Mouse (Mus musculus): Measurements from ENCODE around the gene Yars. TPM values are rescaled to one million over a fixed set of nuclear protein-coding genes. Genes with fewer than 3 reads are reported as not detected.

Gene Yars
- polyA plus RNA-seq (2015; fragmentation: Nextera tagmentation; extraction: Ambion mirVana), result 66.4 and 69.8 TPM in 2 replicates

DNA sequence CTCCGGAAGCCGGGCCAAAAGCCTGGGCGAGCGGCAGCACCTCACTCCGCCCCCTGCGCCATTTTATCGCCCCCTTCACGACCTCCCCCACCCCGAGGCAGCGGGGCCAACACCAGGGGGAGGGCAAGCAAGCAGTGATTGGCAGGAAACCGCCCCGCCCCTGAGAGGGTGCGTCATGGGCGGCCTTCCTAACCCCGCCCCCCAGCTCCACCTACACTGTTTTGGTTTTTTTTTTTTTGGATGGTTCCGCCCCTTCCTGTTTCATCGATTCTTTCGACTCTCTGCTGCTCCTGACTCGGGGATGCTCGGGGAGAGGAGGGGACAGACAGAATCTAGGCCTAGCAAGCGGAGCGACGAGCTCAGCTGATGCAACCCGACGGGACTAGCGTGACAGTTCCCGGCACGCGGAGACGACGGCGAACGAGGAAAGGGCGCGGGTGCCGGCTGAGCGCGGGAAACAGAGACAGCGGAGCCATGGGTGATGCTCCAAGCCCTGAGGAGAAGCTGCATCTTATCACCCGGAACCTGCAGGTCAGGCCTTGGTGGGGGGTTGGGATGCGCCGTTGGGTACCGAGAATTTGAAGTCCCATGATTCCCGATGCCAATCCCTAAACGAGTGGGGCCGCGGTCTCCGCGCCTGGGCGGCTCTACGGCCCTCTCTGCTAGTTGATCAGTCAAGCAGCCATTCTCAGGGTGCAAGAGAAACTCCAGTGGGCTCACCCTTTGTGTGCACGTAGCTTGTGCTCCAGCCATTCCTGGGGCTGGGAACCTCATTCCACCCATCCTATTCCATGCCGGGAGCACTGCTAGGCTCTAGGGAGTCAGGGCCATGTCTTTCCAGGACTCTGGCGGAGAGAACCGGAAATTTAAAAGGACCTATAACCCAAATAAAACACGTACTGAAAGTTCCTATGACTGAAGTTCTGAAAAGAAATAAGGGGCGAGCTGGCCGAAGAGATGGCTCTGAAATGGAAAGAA lies at the start of gene Yars, which contains the start of gene S100pbp:
Gene Yars, plus strand, starts transcription at position 219 of the 978 bp plus-strand sequence.
Gene S100pbp, minus strand, starts transcription at position 186 of the 978 bp plus-strand sequence.
- no peaks in the 10 kb centered on the region for H3K27me3 ChIP-seq
- H3K27ac ChIP-seq, result peak within 1 kb of the TSS; percentile 89
- under 1% methylated on average over 58 of the region's 58 CpGs for WGBS
- ATAC-seq (ENCODE audit: borderline replicate concordance, extremely low read depth, low FRiP score, low TSS enrichment), result peak; percentile 94
- H3K9ac ChIP-seq, result peak within 1 kb of the TSS; percentile 82
- H3K4me3 ChIP-seq, result peak within 1 kb of the TSS; percentile 92
- peaks cover 19% of the 10 kb centered on the region for H3K4me1 ChIP-seq
- H3K4me2 ChIP-seq, result peak within 1 kb of the TSS; percentile 75
- no peaks in the 10 kb centered on the region for H3K9me3 ChIP-seq
- H3K36me3 ChIP-seq, result no peaks in the 10 kb centered on the region

DNA sequence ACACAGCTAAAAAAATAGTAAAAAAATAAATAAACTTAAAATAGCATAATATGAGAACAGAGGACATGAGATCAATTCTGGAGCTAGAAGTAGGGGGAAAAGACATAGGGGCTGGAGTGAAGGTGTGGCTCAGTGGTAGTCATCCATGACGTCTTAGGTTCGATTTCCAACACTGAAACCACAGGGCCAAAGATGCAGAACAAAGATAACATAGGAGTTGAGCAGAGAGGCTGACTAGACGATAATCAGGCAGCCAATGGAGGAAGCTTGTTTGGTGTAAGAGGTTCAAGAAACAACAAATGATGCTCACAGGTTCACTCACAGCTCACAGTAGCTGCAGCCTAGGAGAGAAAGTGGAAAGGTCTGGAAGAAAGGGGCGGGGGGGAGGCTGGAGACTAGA lies 48.8 kb upstream of the Yars start:
- Histone ChIP-seq H3K27me3 (peaks cover 29% of the 10 kb centered on the region), H3K36me3 (no peaks in the 10 kb centered on the region), H3K9ac (no peak overlapping the region), H3K27ac (no peak overlapping the region), H3K9me3 (no peaks in the 10 kb centered on the region), H3K4me2 (no peak overlapping the region), H3K4me3 (no peak overlapping the region), H3K4me1 (peaks cover 14% of the 10 kb centered on the region)
- no peak for ATAC-seq (ENCODE audit: borderline replicate concordance, extremely low read depth, low FRiP score, low TSS enrichment)
- WGBS, result 73% methylated on average over 4 of the region's 4 CpGs

DNA sequence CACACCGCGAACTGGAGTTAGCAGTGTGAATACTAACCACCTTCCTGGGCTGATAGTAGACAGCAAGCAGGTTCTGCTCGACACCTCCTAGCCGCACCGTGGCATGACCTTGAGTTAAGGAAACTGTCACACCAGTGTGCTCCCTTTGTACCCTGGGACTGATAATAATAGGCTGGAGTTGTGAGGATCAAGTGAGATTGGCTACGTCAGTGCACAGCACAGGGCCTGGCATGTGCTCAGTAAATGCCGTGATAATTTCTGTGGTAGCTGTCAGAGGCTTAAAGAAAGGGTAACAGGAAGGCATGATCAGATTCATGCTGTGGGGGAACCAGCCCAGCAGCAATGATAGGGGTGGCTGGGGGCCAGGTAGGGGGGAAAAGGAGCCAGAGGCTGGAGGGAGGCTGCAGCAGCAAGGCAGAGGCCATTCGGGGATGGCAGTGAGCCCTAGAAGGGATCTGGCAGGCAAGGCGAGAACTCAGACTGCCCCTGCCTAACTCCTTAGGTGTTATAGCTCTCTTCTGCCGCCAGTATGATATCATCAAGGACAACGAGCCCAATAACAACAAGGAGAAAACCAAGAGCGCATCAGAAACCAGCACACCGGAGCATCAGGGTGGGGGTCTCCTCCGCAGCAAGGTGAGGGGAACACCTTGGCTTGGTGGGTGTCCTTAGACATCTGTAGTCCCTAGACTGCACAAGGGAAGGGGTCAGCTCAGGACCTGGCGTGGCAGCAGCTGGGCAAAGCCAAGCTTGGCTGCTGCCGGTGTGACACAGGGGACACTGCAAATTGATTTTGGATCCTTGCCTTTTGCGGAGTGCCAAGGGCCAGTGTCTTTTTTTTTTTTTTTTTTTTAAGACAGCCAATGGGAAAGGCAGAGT lies 47.8 kb upstream of the Yars start:
- H3K27me3 ChIP-seq, result peaks cover 19% of the 10 kb centered on the region
- ATAC-seq (ENCODE audit: borderline replicate concordance, extremely low read depth, low FRiP score, low TSS enrichment), result no peak
- H3K4me2 ChIP-seq, result no peak overlapping the region
- H3K36me3 ChIP-seq, result no peaks in the 10 kb centered on the region
- no peak overlapping the region for H3K4me3 ChIP-seq
- WGBS, result 67% methylated on average over 17 of the region's 17 CpGs
- H3K9ac ChIP-seq, result no peak overlapping the region
- no peaks in the 10 kb centered on the region for H3K9me3 ChIP-seq
- peaks cover 9% of the 10 kb centered on the region; the same call in 1 of the 2 replicates for H3K4me1 ChIP-seq
- H3K27ac ChIP-seq, result no peak overlapping the region

- no peaks in the 10 kb centered on the region for H3K9me3 ChIP-seq
- no peaks in the 10 kb centered on the region for H3K36me3 ChIP-seq
- no peak for ATAC-seq (ENCODE audit: borderline replicate concordance, extremely low read depth, low FRiP score, low TSS enrichment)
- H3K9ac ChIP-seq, result no peak overlapping the region
- H3K4me2 ChIP-seq, result no peak overlapping the region
- 80% methylated on average over 11 of the region's 11 CpGs for WGBS
- peaks cover 11% of the 10 kb centered on the region for H3K27me3 ChIP-seq
- no peak overlapping the region for H3K4me3 ChIP-seq
- 0 out of 2 replicates have a peak, but pooled peaks cover 5% of the 10 kb centered on the region for H3K4me1 ChIP-seq
- no peak overlapping the region for H3K27ac ChIP-seq
These were observed 47.0 kb upstream of the Yars start for GRCm38 (mm10) chr4:129142439-129143045.

DNA sequence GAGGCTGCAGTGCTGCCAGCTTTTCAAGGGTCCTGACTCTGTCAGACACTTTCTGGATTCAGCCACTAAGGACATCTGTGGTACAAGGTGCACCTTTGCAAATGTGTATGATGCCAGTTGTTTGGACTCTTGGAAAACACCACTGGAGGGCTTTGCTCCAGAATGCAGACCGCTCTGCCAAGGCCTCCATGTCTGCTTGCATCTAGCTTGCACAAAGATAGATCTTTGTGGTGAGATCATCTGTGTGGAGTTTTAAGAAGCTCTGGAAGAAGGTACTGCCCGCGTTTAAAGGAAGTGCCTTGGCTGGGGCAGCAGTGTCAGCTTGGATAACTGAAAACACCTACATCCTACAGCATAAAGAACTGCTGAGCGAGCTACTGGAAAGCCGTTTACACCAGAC lies 46.1 kb upstream of the Yars start:
- Histone ChIP-seq H3K4me1 (0 out of 2 replicates have a peak, but pooled peaks cover 5% of the 10 kb centered on the region), H3K4me3 (no peak overlapping the region), H3K27ac (no peak overlapping the region), H3K9ac (no peak overlapping the region), H3K9me3 (no peaks in the 10 kb centered on the region), H3K4me2 (no peak overlapping the region), H3K27me3 (peaks cover 2% of the 10 kb centered on the region), H3K36me3 (no peaks in the 10 kb centered on the region)
- 75% methylated on average over 5 of the region's 5 CpGs for WGBS
- no peak for ATAC-seq (ENCODE audit: borderline replicate concordance, extremely low read depth, low FRiP score, low TSS enrichment)

DNA sequence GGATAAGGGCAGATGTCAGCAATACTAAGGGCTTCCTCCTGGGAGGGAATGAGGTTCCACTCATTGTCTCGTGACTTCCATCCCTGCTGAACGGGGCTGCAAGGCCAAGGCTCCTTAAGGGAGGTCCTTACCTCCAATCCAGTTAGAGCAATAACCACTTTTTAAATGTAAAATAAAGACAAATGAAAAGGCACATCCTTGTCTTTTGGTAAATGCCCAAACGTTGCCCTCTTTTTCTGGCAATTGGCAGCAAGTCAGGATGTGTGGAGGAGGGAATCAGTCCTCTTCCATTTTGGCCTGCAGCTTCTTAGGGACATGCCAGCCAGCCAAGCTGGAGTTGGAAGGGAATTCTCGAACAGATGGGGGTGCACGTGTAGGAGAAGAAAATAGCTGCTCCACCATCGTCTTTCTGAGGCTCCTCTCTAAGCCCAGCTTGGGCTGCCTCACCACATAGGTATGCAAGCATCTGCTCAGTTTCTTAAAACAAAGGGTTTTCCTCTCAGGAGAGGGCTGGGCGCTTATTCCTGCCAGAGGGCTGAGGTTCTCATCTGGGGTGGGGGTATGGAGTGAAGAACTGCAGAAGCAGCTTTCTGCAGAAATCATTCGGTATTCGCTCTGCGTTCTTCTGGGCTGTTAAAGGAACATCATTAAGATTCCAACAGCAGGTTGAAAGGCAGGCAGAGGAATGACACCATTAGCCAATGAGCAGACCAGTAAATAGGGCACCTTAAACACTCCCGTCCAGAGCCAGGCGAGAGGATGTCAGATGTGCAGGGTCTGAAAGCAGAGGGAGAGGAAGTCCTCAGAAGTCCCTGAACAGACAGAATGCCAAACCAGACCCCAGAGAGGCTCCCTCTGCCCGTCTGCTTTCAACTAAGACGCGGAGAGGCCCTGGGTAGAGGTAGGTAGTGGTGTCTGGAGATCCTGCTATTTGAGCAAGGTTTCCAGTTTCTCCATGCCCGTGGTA lies 44.9 kb upstream of the Yars start:
- Histone ChIP-seq H3K4me2 (no peak overlapping the region), H3K4me1 (0 out of 2 replicates have a peak, but pooled peaks cover 5% of the 10 kb centered on the region), H3K4me3 (no peak overlapping the region), H3K9me3 (no peaks in the 10 kb centered on the region), H3K27me3 (no peaks in the 10 kb centered on the region), H3K9ac (no peak overlapping the region), H3K27ac (no peak overlapping the region), H3K36me3 (peaks cover 8% of the 10 kb centered on the region)
- no peak for ATAC-seq (ENCODE audit: borderline replicate concordance, extremely low read depth, low FRiP score, low TSS enrichment)
- 64% methylated on average over 16 of the region's 16 CpGs for WGBS

- 60% methylated on average over 4 of the region's 4 CpGs for WGBS
- Histone ChIP-seq H3K4me3 (no peak overlapping the region), H3K27me3 (no peaks in the 10 kb centered on the region), H3K36me3 (peaks cover 13% of the 10 kb centered on the region), H3K4me1 (0 out of 2 replicates have a peak, but pooled peaks cover 5% of the 10 kb centered on the region), H3K9me3 (no peaks in the 10 kb centered on the region), H3K9ac (no peak overlapping the region), H3K4me2 (no peak overlapping the region), H3K27ac (no peak overlapping the region)
- ATAC-seq (ENCODE audit: borderline replicate concordance, extremely low read depth, low FRiP score, low TSS enrichment), result no peak
These were observed 44.1 kb upstream of the Yars start for GRCm38 (mm10) chr4:129145411-129145810.

DNA sequence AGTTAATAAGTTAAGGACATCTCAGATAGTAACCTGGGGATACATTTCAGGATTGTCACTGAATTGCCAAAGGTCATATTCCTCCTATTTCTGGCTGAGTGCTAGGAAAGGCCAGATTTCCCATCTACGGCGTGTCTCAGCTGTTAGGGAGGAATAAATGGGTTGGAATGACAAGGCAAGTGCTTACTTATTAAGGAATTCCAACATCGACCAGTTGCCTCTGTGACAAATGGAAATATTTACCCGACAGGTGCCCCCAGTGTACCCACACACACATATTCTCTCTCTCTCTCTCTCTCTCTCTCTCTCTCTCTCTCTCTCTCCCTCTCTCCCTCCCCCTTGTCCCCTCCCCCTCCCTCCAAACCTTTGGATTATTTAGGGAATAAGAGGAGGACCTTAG lies 43.6 kb upstream of the Yars start:
- 0 out of 2 replicates have a peak, but pooled peaks cover 5% of the 10 kb centered on the region for H3K4me1 ChIP-seq
- no peaks in the 10 kb centered on the region for H3K9me3 ChIP-seq
- no peak for ATAC-seq (ENCODE audit: borderline replicate concordance, extremely low read depth, low FRiP score, low TSS enrichment)
- H3K9ac ChIP-seq, result no peak overlapping the region
- H3K4me2 ChIP-seq, result no peak overlapping the region
- 65% methylated on average over 4 of the region's 4 CpGs for WGBS
- peaks cover 18% of the 10 kb centered on the region for H3K36me3 ChIP-seq
- H3K4me3 ChIP-seq, result no peak overlapping the region
- no peak overlapping the region for H3K27ac ChIP-seq
- no peaks in the 10 kb centered on the region for H3K27me3 ChIP-seq

- no peak overlapping the region for H3K27ac ChIP-seq
- H3K4me2 ChIP-seq, result no peak overlapping the region
- no peaks in the 10 kb centered on the region for H3K9me3 ChIP-seq
- WGBS, result 26% methylated on average over 2 of the region's 2 CpGs
- 0 out of 2 replicates have a peak, but pooled peaks cover 5% of the 10 kb centered on the region for H3K4me1 ChIP-seq
- no peak for ATAC-seq (ENCODE audit: borderline replicate concordance, extremely low read depth, low FRiP score, low TSS enrichment)
- no peak overlapping the region for H3K9ac ChIP-seq
- H3K36me3 ChIP-seq, result peaks cover 20% of the 10 kb centered on the region
- H3K27me3 ChIP-seq, result no peaks in the 10 kb centered on the region
- H3K4me3 ChIP-seq, result no peak overlapping the region
These were observed 43.2 kb upstream of the Yars start for GRCm38 (mm10) chr4:129146392-129146791.

DNA sequence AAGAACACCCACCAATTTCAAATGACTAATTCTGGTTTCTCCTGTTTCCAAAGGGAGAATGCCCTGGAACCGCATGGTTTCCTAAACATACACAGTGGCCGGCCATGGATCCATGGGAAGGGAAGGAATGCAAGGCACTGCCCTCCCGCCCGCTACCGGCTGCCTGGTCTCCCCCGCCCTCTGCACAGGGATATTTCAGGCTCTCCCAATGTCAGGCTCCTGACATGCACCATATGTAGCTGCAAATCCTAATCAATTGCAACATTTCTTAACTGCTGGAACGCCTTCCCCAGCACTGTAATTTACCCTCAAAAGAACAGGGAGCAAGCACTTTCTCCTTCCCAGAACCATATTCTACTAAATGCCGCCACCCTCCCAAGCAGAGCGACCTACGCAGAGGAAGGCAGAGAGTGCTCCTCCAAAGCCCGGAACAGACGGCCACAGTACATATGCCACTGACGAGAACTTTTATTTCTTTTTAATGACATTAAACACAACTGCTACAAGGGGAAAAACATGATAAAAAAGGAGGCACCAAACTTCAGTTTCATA lies 41.9 kb upstream of the Yars start:
- no peak overlapping the region for H3K4me2 ChIP-seq

More for the DNA sequence above, 41.9 kb upstream of the Yars start:
- Histone ChIP-seq H3K9me3 (no peaks in the 10 kb centered on the region), H3K4me3 (no peak overlapping the region), H3K4me1 (no peaks in the 10 kb centered on the region), H3K36me3 (peaks cover 31% of the 10 kb centered on the region), H3K27ac (no peak overlapping the region; the same call in 1 of the 2 replicates), H3K9ac (no peak overlapping the region), H3K27me3 (no peaks in the 10 kb centered on the region)
- no peak for ATAC-seq (ENCODE audit: borderline replicate concordance, extremely low read depth, low FRiP score, low TSS enrichment)
- 70% methylated on average over 13 of the region's 13 CpGs for WGBS
